Mouse (Mus musculus) intestine, embryonic 15.5 days (tissue): ENCODE results near the gene Pimreg. TPM values are rescaled to one million over a fixed set of nuclear protein-coding genes. Genes with fewer than 3 reads are reported as not detected.
A peak's percentile ranks its signal among the peaks of the same experiment; 100 is the strongest.

Experiments used
- ATAC-seq: fragments of 200-750 bp; cut with Nextera tagmentation; 2 replicates; pipeline ENCODE4 v1.8.0; 2017; ENCODE audit warnings: moderate TSS enrichment, moderate library complexity
- H3K27ac ChIP-seq: fragments of 300-500 bp; sonication (generic); 2 replicates; pipeline ENCODE4 v1.5.1; 2015; ENCODE audit warnings: mild to moderate bottlenecking, inconsistent platforms
- H3K27me3 ChIP-seq: fragments of 300-500 bp; sonication (generic); replicated peaks from 2 replicates; pipeline ENCODE4 v1.6.1; 2015; ENCODE audit warnings: inconsistent platforms
- H3K36me3 ChIP-seq: fragments of 300-500 bp; sonication (generic); 2 replicates; pipeline ENCODE4 v1.6.1; 2015; ENCODE audit warnings: inconsistent platforms
- H3K4me1 ChIP-seq: fragments of 300-500 bp; sonication (generic); replicated peaks from 2 replicates; pipeline ENCODE4 v1.6.1; 2015; ENCODE audit warnings: inconsistent platforms
- H3K4me2 ChIP-seq: fragments of 300-500 bp; sonication (generic); replicated peaks from 2 replicates; pipeline ENCODE4 v1.6.1; 2015; ENCODE audit warnings: mild to moderate bottlenecking, inconsistent platforms
- H3K4me3 ChIP-seq: fragments of 300-500 bp; sonication (generic); replicated peaks from 2 replicates; pipeline ENCODE4 v1.5.1; 2015; ENCODE audit warnings: inconsistent platforms
- H3K9ac ChIP-seq: fragments of 300-500 bp; sonication (generic); 2 replicates; pipeline ENCODE4 v1.6.1; 2015; ENCODE audit warnings: inconsistent platforms
- H3K9me3 ChIP-seq: fragments of 300-500 bp; sonication (generic); 2 replicates; pipeline ENCODE4 v1.6.1; 2016; ENCODE audit warnings: inconsistent platforms
- WGBS: fragments of 180-500 bp; shearing (Covaris S2); methylation state at CpG from one replicate; pipeline ENCODE4 v1.1.7; 2015; 5-methylcytosine and 5-hydroxymethylcytosine counted together
- polyA plus RNA-seq: library from polyadenylated mRNA; unstranded; fragments of >200 nt; fragmentation: Nextera tagmentation; extraction: Ambion mirVana; gene quantifications from 2 replicates; pipeline ENCODE4 v1.2.1, GENCODE M21; 2015

Gene Pimreg
- polyA plus RNA-seq, 1 experiment from 2014 or later, result 81.8 TPM

- H3K27me3 ChIP-seq, result no peaks in the 10 kb centered on the region
- WGBS, result 75% methylated on average over 13 of the region's 13 CpGs
Measured at GRCm38 (mm10) chr11:72074230-72074629, 32.4 kb downstream of the Pimreg start.

DNA sequence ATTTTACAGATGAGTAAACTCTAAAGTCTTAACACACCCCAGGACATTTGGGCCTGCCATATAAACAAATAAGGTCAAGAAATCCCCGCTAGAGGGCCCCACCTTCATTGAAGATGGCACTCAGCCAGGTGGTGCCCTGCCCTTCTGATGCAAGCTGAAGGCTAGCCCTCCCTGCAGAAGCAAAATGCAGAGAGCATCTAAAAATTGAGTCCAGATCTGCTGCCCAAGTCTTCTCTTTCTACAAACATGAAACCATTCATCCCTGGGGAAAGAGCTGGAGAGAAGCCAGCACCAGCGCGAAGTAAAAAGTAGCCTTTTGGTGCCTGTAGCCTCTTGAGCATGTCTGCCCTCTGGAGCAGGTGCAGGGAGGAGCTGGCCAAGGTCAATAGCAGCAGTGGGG lies 36.2 kb downstream of the Pimreg start:
- Histone ChIP-seq H3K36me3 (no peaks in the 10 kb centered on the region), H3K9ac (no peak overlapping the region), H3K9me3 (no peaks in the 10 kb centered on the region), H3K27me3 (no peaks in the 10 kb centered on the region), H3K27ac (no peak overlapping the region), H3K4me2 (no peak overlapping the region), H3K4me3 (no peak overlapping the region), H3K4me1 (no peaks in the 10 kb centered on the region)
- 44% methylated on average over 3 of the region's 3 CpGs for WGBS
- no peak for ATAC-seq

More at GRCm38 (mm10) chr11:72074230-72074629, 32.4 kb downstream of the Pimreg start:
- H3K9ac ChIP-seq, result no peak overlapping the region
- H3K9me3 ChIP-seq, result no peaks in the 10 kb centered on the region
- H3K27ac ChIP-seq, result no peak overlapping the region
- H3K4me3 ChIP-seq, result no peak overlapping the region
- no peak for ATAC-seq
- no peak overlapping the region for H3K4me2 ChIP-seq
- H3K36me3 ChIP-seq, result no peaks in the 10 kb centered on the region
- no peaks in the 10 kb centered on the region for H3K4me1 ChIP-seq

GRCm38 (mm10) chr11:72078647-72079046 lies 36.8 kb downstream of the Pimreg start:
- Histone ChIP-seq H3K4me2 (no peak overlapping the region), H3K4me1 (no peaks in the 10 kb centered on the region), H3K27ac (no peak overlapping the region), H3K36me3 (no peaks in the 10 kb centered on the region), H3K4me3 (no peak overlapping the region), H3K9ac (no peak overlapping the region), H3K9me3 (no peaks in the 10 kb centered on the region), H3K27me3 (no peaks in the 10 kb centered on the region)
- ATAC-seq, result no peak
- WGBS, result 53% methylated on average over 4 of the region's 4 CpGs

GRCm38 (mm10) chr11:72080461-72080860 lies 38.6 kb downstream of the Pimreg start:
- Histone ChIP-seq H3K9me3 (no peaks in the 10 kb centered on the region), H3K27ac (no peak overlapping the region), H3K27me3 (no peaks in the 10 kb centered on the region), H3K4me3 (no peak overlapping the region), H3K36me3 (no peaks in the 10 kb centered on the region), H3K4me1 (no peaks in the 10 kb centered on the region), H3K4me2 (no peak overlapping the region), H3K9ac (no peak overlapping the region)
- ATAC-seq, result no peak
- 79% methylated on average over 6 of the region's 6 CpGs for WGBS

GRCm38 (mm10) chr11:72082601-72083000 lies 40.8 kb downstream of the Pimreg start:
- H3K4me1 ChIP-seq, result 0 out of 2 replicates have a peak, but pooled peaks cover 3% of the 10 kb centered on the region
- H3K27ac ChIP-seq, result no peak overlapping the region
- no peaks in the 10 kb centered on the region for H3K36me3 ChIP-seq
- 89% methylated on average over 4 of the region's 4 CpGs for WGBS
- no peaks in the 10 kb centered on the region for H3K9me3 ChIP-seq
- ATAC-seq, result no peak
- no peaks in the 10 kb centered on the region for H3K27me3 ChIP-seq
- no peak overlapping the region for H3K4me2 ChIP-seq
- H3K9ac ChIP-seq, result no peak overlapping the region
- no peak overlapping the region for H3K4me3 ChIP-seq

GRCm38 (mm10) chr11:72084337-72084736 lies 42.5 kb downstream of the Pimreg start:
- Histone ChIP-seq H3K9ac (no peak overlapping the region), H3K27ac (no peak overlapping the region), H3K27me3 (no peaks in the 10 kb centered on the region), H3K4me2 (no peak overlapping the region), H3K4me3 (no peak overlapping the region), H3K9me3 (no peaks in the 10 kb centered on the region), H3K36me3 (no peaks in the 10 kb centered on the region), H3K4me1 (0 out of 2 replicates have a peak, but pooled peaks cover 3% of the 10 kb centered on the region)
- 92% methylated on average over 15 of the region's 15 CpGs for WGBS
- no peak for ATAC-seq

GRCm38 (mm10) chr11:72086251-72087046 lies 44.6 kb downstream of the Pimreg start:
- 50% methylated on average over 11 of the region's 11 CpGs for WGBS
- 0 out of 2 replicates have a peak overlapping the region, but pooled peaks have one; percentile 32 for H3K27ac ChIP-seq
- H3K27me3 ChIP-seq, result no peaks in the 10 kb centered on the region
- no peak overlapping the region for H3K4me2 ChIP-seq
- no peak overlapping the region for H3K9ac ChIP-seq
- H3K4me1 ChIP-seq, result 0 out of 2 replicates have a peak, but pooled peaks cover 3% of the 10 kb centered on the region
- H3K4me3 ChIP-seq, result no peak overlapping the region
- ATAC-seq, result no peak
- H3K36me3 ChIP-seq, result no peaks in the 10 kb centered on the region
- H3K9me3 ChIP-seq, result no peaks in the 10 kb centered on the region

DNA sequence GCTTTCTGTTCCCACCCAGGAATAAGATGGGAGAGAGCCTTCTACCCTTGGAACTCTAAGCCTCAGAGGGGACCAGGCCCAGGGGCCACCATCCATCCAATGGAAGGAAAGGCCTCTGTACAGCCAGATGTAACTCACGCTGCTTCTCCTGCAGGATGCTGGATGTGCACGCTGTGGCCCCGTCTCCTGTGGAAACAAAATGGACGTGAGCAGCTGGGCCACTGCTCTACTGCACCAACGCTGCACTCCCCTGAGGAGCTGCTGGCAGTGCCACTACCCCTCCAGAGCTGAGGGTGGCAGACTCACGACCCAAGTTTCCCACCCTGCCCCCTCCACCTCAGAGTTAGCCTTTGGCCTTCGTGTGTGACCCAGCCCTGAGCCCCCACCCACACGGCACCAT lies 50.6 kb downstream of the Pimreg start:
- no peaks in the 10 kb centered on the region for H3K4me1 ChIP-seq
- H3K9ac ChIP-seq, result no peak overlapping the region
- no peaks in the 10 kb centered on the region; the same call in 1 of the 2 replicates for H3K27me3 ChIP-seq
- no peak overlapping the region for H3K27ac ChIP-seq
- WGBS, result 60% methylated on average over 8 of the region's 8 CpGs
- no peak overlapping the region for H3K4me2 ChIP-seq
- ATAC-seq, result no peak
- no peaks in the 10 kb centered on the region for H3K36me3 ChIP-seq
- no peak overlapping the region for H3K4me3 ChIP-seq
- H3K9me3 ChIP-seq, result no peaks in the 10 kb centered on the region

DNA sequence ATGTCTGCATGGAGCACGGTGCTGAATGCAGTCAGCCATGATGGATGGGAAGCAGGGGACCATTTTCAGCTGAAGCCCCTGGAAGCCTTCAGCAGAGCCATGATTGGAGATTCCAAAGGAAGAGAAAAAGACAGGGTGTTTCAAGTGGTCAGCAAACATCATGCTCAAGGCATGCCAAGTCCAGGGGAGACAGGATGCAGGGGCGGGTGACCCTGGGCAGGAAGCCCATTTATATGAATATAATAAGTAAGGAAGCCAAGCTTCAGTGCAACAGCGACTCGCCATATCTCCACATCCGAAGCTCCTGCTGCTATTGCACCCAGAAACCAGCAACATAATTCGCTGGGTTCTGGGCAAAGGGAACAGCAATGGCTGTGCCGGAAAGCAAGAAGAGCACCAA lies 52.6 kb downstream of the Pimreg start:
- Histone ChIP-seq H3K36me3 (no peaks in the 10 kb centered on the region), H3K4me3 (no peak overlapping the region), H3K4me1 (no peaks in the 10 kb centered on the region), H3K9me3 (no peaks in the 10 kb centered on the region), H3K4me2 (no peak overlapping the region), H3K27me3 (no peaks in the 10 kb centered on the region; the same call in 1 of the 2 replicates), H3K9ac (no peak overlapping the region), H3K27ac (no peak overlapping the region)
- WGBS, result 71% methylated on average over 7 of the region's 7 CpGs
- no peak for ATAC-seq

GRCm38 (mm10) chr11:72095994-72096393 lies 54.2 kb downstream of the Pimreg start:
- H3K4me1 ChIP-seq, result no peaks in the 10 kb centered on the region
- no peaks in the 10 kb centered on the region for H3K36me3 ChIP-seq
- no peak overlapping the region for H3K4me3 ChIP-seq
- no peak overlapping the region for H3K4me2 ChIP-seq
- no peak for ATAC-seq
- 52% methylated on average over 3 of the region's 3 CpGs for WGBS
- H3K27ac ChIP-seq, result no peak overlapping the region
- no peak overlapping the region for H3K9ac ChIP-seq
- no peaks in the 10 kb centered on the region; the same call in 1 of the 2 replicates for H3K27me3 ChIP-seq
- H3K9me3 ChIP-seq, result no peaks in the 10 kb centered on the region

Other genes with a start within 250 kb of the Pimreg start
- gene Aipl1, start 4.5 kb upstream of the Pimreg start, polyA plus RNA-seq, result 0.19 and 0.34 TPM in 2 replicates
- 0.50 and 0.62 TPM in 2 replicates for gene Pitpnm3, start 93.7 kb downstream of the Pimreg start, polyA plus RNA-seq
- 0.20 and 0.21 TPM in 2 replicates for gene Gm43951, start 164.8 kb downstream of the Pimreg start, polyA plus RNA-seq
- gene 4933427D14Rik, start 165.4 kb downstream of the Pimreg start, polyA plus RNA-seq, result 12.7 and 15.2 TPM in 2 replicates
- 340 and 361 TPM in 2 replicates for gene Txndc17, start 165.5 kb downstream of the Pimreg start, polyA plus RNA-seq
- gene Med31, start 173.6 kb downstream of the Pimreg start, polyA plus RNA-seq, result 33.0 and 34.3 TPM in 2 replicates
- gene Slc13a5, start 225.2 kb downstream of the Pimreg start, polyA plus RNA-seq, result 0.11 and 0.49 TPM in 2 replicates